Mouse (Mus musculus): Measurements from ENCODE around the gene Gm13693. TPM values are rescaled to one million over a fixed set of nuclear protein-coding genes. Genes with fewer than 3 reads are reported as not detected.
"Not testable (repeated sequence)": the region's sequence is repeated elsewhere in the genome, so short reads cannot be mapped to it uniquely, and the experiment has no call there.

Gm13693 gene
- polyA plus RNA-seq, 1 experiment from 2014 or later = not detected

GRCm38 (mm10) chr2:83984443-83984842 lies 23.1 kb downstream of the Gm13693 start, which contains the start of gene Gm13697:
Gene Gm13697 (plus strand): TSS chr2:83984743.
- H3K27ac ChIP-seq (ENCODE audit: low read length); H3K9ac ChIP-seq (ENCODE audit: low read length); H3K9me3 ChIP-seq (ENCODE audit: control insufficient read depth, low read length); ATAC-seq (ENCODE audit: low read depth); H3K4me2 ChIP-seq (ENCODE audit: low read depth, low read length); H3K27me3 ChIP-seq (ENCODE audit: control insufficient read depth, insufficient read depth, low read depth, low read length); H3K36me3 ChIP-seq (ENCODE audit: control insufficient read depth, insufficient read depth, low read length); H3K4me3 ChIP-seq (ENCODE audit: low read length); H3K4me1 ChIP-seq (replicated peaks; ENCODE audit: control insufficient read depth, insufficient read depth, low read length): not testable (repeated sequence)
- WGBS = no CpG with 5 or more reads among the region's 6 CpGs

GRCm38 (mm10) chr2:83990253-83990652 lies 28.9 kb downstream of the Gm13693 start, which contains the start of gene Gm13691:
Gene Gm13691 (plus strand): TSS chr2:83990553.
- no CpG with 5 or more reads among the region's 6 CpGs for WGBS
- H3K9me3 ChIP-seq (ENCODE audit: control insufficient read depth, low read length); H3K4me1 ChIP-seq (replicated peaks; ENCODE audit: control insufficient read depth, insufficient read depth, low read length); ATAC-seq (ENCODE audit: low read depth); H3K4me2 ChIP-seq (ENCODE audit: low read depth, low read length); H3K36me3 ChIP-seq (ENCODE audit: control insufficient read depth, insufficient read depth, low read length); H3K9ac ChIP-seq (ENCODE audit: low read length); H3K27me3 ChIP-seq (ENCODE audit: control insufficient read depth, insufficient read depth, low read depth, low read length); H3K27ac ChIP-seq (ENCODE audit: low read length); H3K4me3 ChIP-seq (ENCODE audit: low read length): not testable (repeated sequence)

DNA sequence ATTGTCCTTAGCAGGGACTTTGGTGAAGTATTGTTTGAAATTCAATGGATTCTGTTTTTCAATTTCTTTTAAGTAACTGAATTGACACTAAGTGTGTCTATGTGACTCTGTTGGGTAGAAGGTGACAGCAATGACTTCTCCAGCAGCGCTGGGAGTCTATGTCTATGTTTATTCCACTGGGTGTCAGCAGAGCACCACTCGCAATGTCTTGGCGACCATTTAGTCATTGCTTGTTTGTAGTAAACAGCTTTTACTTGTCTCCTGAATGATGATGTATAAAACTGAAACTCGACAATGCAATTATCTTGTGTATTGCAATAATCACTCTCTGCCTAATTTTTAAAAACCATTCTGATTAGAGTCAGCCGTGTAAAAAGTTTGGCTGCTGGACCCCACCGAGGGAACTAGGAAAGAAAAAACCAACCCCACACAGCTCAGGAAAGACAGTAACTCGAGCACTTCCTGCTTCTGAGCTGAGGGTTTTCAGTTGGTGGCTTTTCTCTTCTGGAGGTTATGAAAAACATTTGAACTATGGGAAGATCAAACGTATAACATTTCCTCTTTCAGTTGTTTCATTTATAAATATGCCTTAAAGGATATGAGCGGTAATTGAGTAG lies 32.4 kb downstream of the Gm13693 start:
- 24% methylated on average over 7 of the region's 9 CpGs for WGBS
- H3K36me3 ChIP-seq (ENCODE audit: control insufficient read depth, insufficient read depth, low read length); H3K9me3 ChIP-seq (ENCODE audit: control insufficient read depth, low read length); H3K27me3 ChIP-seq (ENCODE audit: control insufficient read depth, insufficient read depth, low read depth, low read length); H3K9ac ChIP-seq (ENCODE audit: low read length); H3K4me1 ChIP-seq (replicated peaks; ENCODE audit: control insufficient read depth, insufficient read depth, low read length): not testable (repeated sequence)
- peak overlapping the region; percentile 25; the same call in 1 of the 2 replicates for H3K27ac ChIP-seq (ENCODE audit: low read length)
- peak; percentile 83 for ATAC-seq (ENCODE audit: low read depth)
- peak overlapping the region; percentile 9; the same call in 1 of the 2 replicates for H3K4me2 ChIP-seq (ENCODE audit: low read depth, low read length)
- H3K4me3 ChIP-seq (ENCODE audit: low read length) = peak overlapping the region; percentile 1; the same call in 1 of the 2 replicates

- WGBS = no CpG with 5 or more reads among the region's 3 CpGs
- H3K27me3 ChIP-seq (ENCODE audit: control insufficient read depth, insufficient read depth, low read depth, low read length) = not testable (repeated sequence)
Observed at GRCm38 (mm10) chr2:83994526-83994925, 33.2 kb downstream of the Gm13693 start.

DNA sequence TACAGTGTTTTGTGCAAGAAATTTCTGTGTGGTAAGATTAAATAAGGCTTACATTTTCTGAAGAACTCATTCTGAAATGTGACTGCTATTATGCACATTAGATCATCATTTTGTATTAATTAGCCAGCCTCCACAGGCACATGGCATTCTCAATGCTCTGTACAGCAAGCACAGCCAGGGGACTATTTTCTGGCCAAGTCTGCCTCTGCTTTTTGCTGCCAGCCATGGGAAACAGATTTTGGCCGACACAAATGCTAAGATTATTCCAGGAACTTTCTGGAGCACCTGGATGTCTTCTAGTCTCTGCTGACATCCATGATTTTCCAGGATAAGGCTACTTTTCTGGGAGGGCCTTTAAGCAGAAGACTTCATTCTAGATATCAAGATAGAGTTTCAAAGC lies 47.6 kb downstream of the Gm13693 start:
- no peak for ATAC-seq (ENCODE audit: low read depth)
- no peaks in the 10 kb centered on the region for H3K27me3 ChIP-seq (ENCODE audit: control insufficient read depth, insufficient read depth, low read depth, low read length)
- H3K9ac ChIP-seq (ENCODE audit: low read length) = no peak overlapping the region
- H3K36me3 ChIP-seq (ENCODE audit: control insufficient read depth, insufficient read depth, low read length) = no peaks in the 10 kb centered on the region
- H3K4me2 ChIP-seq (ENCODE audit: low read depth, low read length) = no peak overlapping the region
- H3K4me3 ChIP-seq (ENCODE audit: low read length) = no peak overlapping the region
- H3K27ac ChIP-seq (ENCODE audit: low read length) = no peak overlapping the region
- 48% methylated on average over 1 of the region's 1 CpGs for WGBS
- no peaks in the 10 kb centered on the region for H3K4me1 ChIP-seq (replicated peaks; ENCODE audit: control insufficient read depth, insufficient read depth, low read length)
- H3K9me3 ChIP-seq (ENCODE audit: control insufficient read depth, low read length) = no peaks in the 10 kb centered on the region

More at GRCm38 (mm10) chr2:83994526-83994925, 33.2 kb downstream of the Gm13693 start:
- not testable (repeated sequence) for H3K4me1 ChIP-seq (replicated peaks; ENCODE audit: control insufficient read depth, insufficient read depth, low read length); H3K27ac ChIP-seq (ENCODE audit: low read length); ATAC-seq (ENCODE audit: low read depth); H3K36me3 ChIP-seq (ENCODE audit: control insufficient read depth, insufficient read depth, low read length); H3K9me3 ChIP-seq (ENCODE audit: control insufficient read depth, low read length); H3K9ac ChIP-seq (ENCODE audit: low read length); H3K4me2 ChIP-seq (ENCODE audit: low read depth, low read length); H3K4me3 ChIP-seq (ENCODE audit: low read length)

DNA sequence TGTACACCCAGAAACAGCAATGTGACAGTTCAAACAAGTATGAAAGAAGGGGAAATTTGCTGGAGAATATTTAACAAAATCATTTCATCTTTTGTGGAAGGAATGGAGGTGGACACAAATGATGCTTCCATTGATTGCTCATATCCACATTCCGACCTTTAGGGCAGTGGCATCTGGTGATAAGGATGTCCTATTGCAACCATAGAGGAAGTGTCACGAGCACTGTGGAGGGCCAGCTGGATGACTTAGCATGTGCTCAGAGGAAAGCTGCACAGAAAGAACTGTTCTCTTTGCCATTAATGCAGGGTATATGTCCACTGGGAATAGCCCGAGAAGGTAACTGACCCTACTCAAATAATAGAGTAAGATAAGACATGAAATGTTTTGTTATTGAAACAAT lies 48.5 kb downstream of the Gm13693 start:
- Histone ChIP-seq H3K9ac (ENCODE audit: low read length) (no peak overlapping the region), H3K27me3 (ENCODE audit: control insufficient read depth, insufficient read depth, low read depth, low read length) (no peaks in the 10 kb centered on the region), H3K4me3 (ENCODE audit: low read length) (no peak overlapping the region), H3K9me3 (ENCODE audit: control insufficient read depth, low read length) (no peaks in the 10 kb centered on the region), H3K27ac (ENCODE audit: low read length) (no peak overlapping the region), H3K36me3 (ENCODE audit: control insufficient read depth, insufficient read depth, low read length) (no peaks in the 10 kb centered on the region), H3K4me2 (ENCODE audit: low read depth, low read length) (no peak overlapping the region), H3K4me1 (replicated peaks; ENCODE audit: control insufficient read depth, insufficient read depth, low read length) (no peaks in the 10 kb centered on the region; the same call in 1 of the 2 replicates)
- 55% methylated on average over 3 of the region's 3 CpGs for WGBS
- no peak for ATAC-seq (ENCODE audit: low read depth)

Other genes starting within 250 kb of the Gm13693 start
- 72.6 and 75.3 TPM in 2 replicates for gene Itgav, start 237.1 kb upstream of the Gm13693 start, polyA plus RNA-seq (2015; fragmentation: Nextera tagmentation; extraction: Ambion mirVana)
- gene Fam171b, start 148.9 kb upstream of the Gm13693 start, polyA plus RNA-seq (2015; fragmentation: Nextera tagmentation; extraction: Ambion mirVana) = 1.9 and 2.1 TPM in 2 replicates
- gene Zswim2, start 20.3 kb upstream of the Gm13693 start, polyA plus RNA-seq (2015; fragmentation: Nextera tagmentation; extraction: Ambion mirVana) = 0.34 and 0.39 TPM in 2 replicates
- gene Gm13698, start 5.8 kb upstream of the Gm13693 start, polyA plus RNA-seq (2015; fragmentation: Nextera tagmentation; extraction: Ambion mirVana) = not detected in 2 replicates
- not detected in 2 replicates for gene Gm13695, start 5.8 kb downstream of the Gm13693 start, polyA plus RNA-seq (2015; fragmentation: Nextera tagmentation; extraction: Ambion mirVana)
- not detected in 2 replicates for gene Gm13696, start 11.6 kb downstream of the Gm13693 start, polyA plus RNA-seq (2015; fragmentation: Nextera tagmentation; extraction: Ambion mirVana)
- not detected in 2 replicates for gene Gm13694, start 17.4 kb downstream of the Gm13693 start, polyA plus RNA-seq (2015; fragmentation: Nextera tagmentation; extraction: Ambion mirVana)
- not detected in 2 replicates for gene Gm13697, start 23.2 kb downstream of the Gm13693 start, polyA plus RNA-seq (2015; fragmentation: Nextera tagmentation; extraction: Ambion mirVana)
- not detected in 2 replicates for gene Gm13691, start 29.1 kb downstream of the Gm13693 start, polyA plus RNA-seq (2015; fragmentation: Nextera tagmentation; extraction: Ambion mirVana)

Measured in lung, embryonic 16.5 days (tissue).